Mouse (Mus musculus): ENCODE measurements around the gene Krtap5-1. TPM values are rescaled to one million over a fixed set of nuclear protein-coding genes. Genes with fewer than 3 reads are reported as not detected.

Gene Krtap5-1
- polyA plus RNA-seq (2012; rRNA removed; ENCODE audit: low replicate concordance): not detected in 2 replicates

GRCm38 (mm10) chr7:142297018-142297417 lies at the start of gene Krtap5-1:
Gene Krtap5-1, minus strand, starts transcription at chr7:142297118.

DNA sequence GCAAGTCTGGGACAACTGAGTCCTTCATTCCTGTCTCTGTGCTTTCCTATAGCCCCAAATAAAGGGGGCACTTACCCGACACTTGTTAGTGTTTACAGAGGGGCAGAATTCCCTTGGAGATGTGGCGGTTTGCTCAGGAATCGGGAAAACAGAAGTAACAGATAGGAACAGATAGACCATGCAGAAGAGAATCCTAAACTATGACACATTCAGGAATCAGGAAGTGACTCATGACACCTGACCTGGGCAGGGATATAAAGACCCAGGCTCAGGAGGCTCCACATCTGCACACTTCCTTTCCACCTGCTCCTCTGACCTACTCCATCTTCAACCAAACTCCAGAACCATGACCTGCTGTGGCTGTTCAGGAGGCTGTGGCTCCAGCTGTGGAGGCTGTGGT lies 6.3 kb upstream of the Krtap5-1 start, which contains the start of gene Krtap5-4:
Gene Krtap5-4 (plus strand): TSS at position 301 of the 400 bp plus-strand sequence.

DNA sequence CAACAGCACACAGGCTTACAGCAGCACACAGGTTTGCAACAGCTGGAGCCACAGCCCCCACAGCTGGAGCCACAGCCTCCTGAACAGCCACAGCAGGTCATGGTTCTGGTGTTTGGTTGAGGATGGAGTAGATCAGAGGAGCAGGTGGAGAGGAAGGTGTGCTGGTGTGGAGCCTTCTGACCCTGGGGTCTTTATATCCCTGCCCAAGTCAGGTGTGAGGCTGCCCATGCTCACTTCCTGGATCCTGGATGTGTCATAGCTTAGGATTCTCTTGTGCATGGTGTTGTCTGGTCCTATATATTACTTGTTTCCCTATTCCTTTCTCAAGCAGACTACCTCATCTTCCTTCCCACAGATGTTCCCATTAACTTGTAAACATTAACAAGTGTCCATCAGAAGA lies 22.7 kb downstream of the Krtap5-1 start, which contains the start of gene Gm4559:
Gene Gm4559 (minus strand): TSS at position 101 of the 400 bp plus-strand sequence.

GRCm38 (mm10) chr7:142258254-142258653 lies 38.7 kb downstream of the Krtap5-1 start, which contains the start of gene Gm2431:
Gene Gm2431, minus strand, starts transcription at chr7:142258354.

Other genes with a start within 250 kb of the Krtap5-1 start
- 34.6 and 50.5 TPM in 2 replicates for gene Mob2, start 236.1 kb downstream of the Krtap5-1 start, polyA plus RNA-seq (2012; rRNA removed; ENCODE audit: low replicate concordance)
- gene Dusp8, start 201.3 kb downstream of the Krtap5-1 start, polyA plus RNA-seq (2012; rRNA removed; ENCODE audit: low replicate concordance): 5.9 and 13.7 TPM in 2 replicates
- gene Gm45618, start 176.4 kb downstream of the Krtap5-1 start, polyA plus RNA-seq (2012; rRNA removed; ENCODE audit: low replicate concordance): not detected in 2 replicates
- gene Gm39115, start 161.1 kb downstream of the Krtap5-1 start, polyA plus RNA-seq (2012; rRNA removed; ENCODE audit: low replicate concordance): not detected in 2 replicates
- not detected in 2 replicates for gene Gm45337, start 152.5 kb downstream of the Krtap5-1 start, polyA plus RNA-seq (2012; rRNA removed; ENCODE audit: low replicate concordance)
- not detected in 2 replicates for gene Gm29735, start 140.0 kb downstream of the Krtap5-1 start, polyA plus RNA-seq (2012; rRNA removed; ENCODE audit: low replicate concordance)
- not detected in 2 replicates for gene Gm4553, start 131.4 kb downstream of the Krtap5-1 start, polyA plus RNA-seq (2012; rRNA removed; ENCODE audit: low replicate concordance)
- gene Krtap5-2, start 121.1 kb downstream of the Krtap5-1 start, polyA plus RNA-seq (2012; rRNA removed; ENCODE audit: low replicate concordance): not detected in 2 replicates
- not detected in 2 replicates for gene Gm10153, start 106.7 kb downstream of the Krtap5-1 start, polyA plus RNA-seq (2012; rRNA removed; ENCODE audit: low replicate concordance)
- gene Krtap5-3, start 95.8 kb downstream of the Krtap5-1 start, polyA plus RNA-seq (2012; rRNA removed; ENCODE audit: low replicate concordance): not detected in 2 replicates
- gene Gm7579, start 85.3 kb downstream of the Krtap5-1 start, polyA plus RNA-seq (2012; rRNA removed; ENCODE audit: low replicate concordance): not detected in 2 replicates
- not detected in 2 replicates for gene Krtap5-5, start 67.1 kb downstream of the Krtap5-1 start, polyA plus RNA-seq (2012; rRNA removed; ENCODE audit: low replicate concordance)
- not detected in 2 replicates for gene Gm40460, start 56.0 kb downstream of the Krtap5-1 start, polyA plus RNA-seq (2012; rRNA removed; ENCODE audit: low replicate concordance)
- not detected in 2 replicates for gene Gm2431, start 38.8 kb downstream of the Krtap5-1 start, polyA plus RNA-seq (2012; rRNA removed; ENCODE audit: low replicate concordance)
- gene Gm4559, start 22.8 kb downstream of the Krtap5-1 start, polyA plus RNA-seq (2012; rRNA removed; ENCODE audit: low replicate concordance): not detected in 2 replicates
- gene Krtap5-4, start 6.4 kb upstream of the Krtap5-1 start, polyA plus RNA-seq (2012; rRNA removed; ENCODE audit: low replicate concordance): not detected in 2 replicates
- 13.7 and 26.3 TPM in 2 replicates for gene Ifitm10, start 76.6 kb upstream of the Krtap5-1 start, polyA plus RNA-seq (2012; rRNA removed; ENCODE audit: low replicate concordance)
- 0.76 TPM in 1 of 2 replicates, not detected in the other for gene Gm49369, start 85.5 kb upstream of the Krtap5-1 start, polyA plus RNA-seq (2012; rRNA removed; ENCODE audit: low replicate concordance)
- 1,489 and 1,921 TPM in 2 replicates for gene Ctsd, start 90.9 kb upstream of the Krtap5-1 start, polyA plus RNA-seq (2012; rRNA removed; ENCODE audit: low replicate concordance)
- 2.3 and 4.5 TPM in 2 replicates for gene Syt8, start 137.7 kb upstream of the Krtap5-1 start, polyA plus RNA-seq (2012; rRNA removed; ENCODE audit: low replicate concordance)
- 1.6 and 1,647 TPM in 2 replicates for gene Tnni2, start 144.7 kb upstream of the Krtap5-1 start, polyA plus RNA-seq (2012; rRNA removed; ENCODE audit: low replicate concordance)
- gene Lsp1, start 163.7 kb upstream of the Krtap5-1 start, polyA plus RNA-seq (2012; rRNA removed; ENCODE audit: low replicate concordance): 322 and 346 TPM in 2 replicates
- gene Tnnt3, start 201.7 kb upstream of the Krtap5-1 start, polyA plus RNA-seq (2012; rRNA removed; ENCODE audit: low replicate concordance): 1.1 and 647 TPM in 2 replicates
- gene Mrpl23, start 235.6 kb upstream of the Krtap5-1 start, polyA plus RNA-seq (2012; rRNA removed; ENCODE audit: low replicate concordance): 13.1 and 21.3 TPM in 2 replicates